Mouse (Mus musculus) lung, postnatal 0 days (tissue): ENCODE data around the gene 1700109H08Rik.
"Not testable (repeated sequence)": the region's sequence is repeated elsewhere in the genome, so short reads cannot be mapped to it uniquely, and the experiment has no call there.

ENCODE experiments used
- CTCF ChIP-seq: IDR thresholded peaks from 2 replicates; pipeline ENCODE4 v1.5.1; 2016; ENCODE audit warnings: antibody characterized with exemption, mild to moderate bottlenecking
- EP300 ChIP-seq: IDR thresholded peaks from 2 replicates; pipeline ENCODE4 v1.6.1; 2016; ENCODE audit warnings: antibody characterized with exemption, mild to moderate bottlenecking, control low read depth

- TF ChIP-seq CTCF, EP300: not testable (repeated sequence)
Observed at GRCm38 (mm10) chr5:3611835-3612234, 40.5 kb downstream of the 1700109H08Rik start.
